Mouse (Mus musculus) splenic B cell, adult 2 months (primary cell): ENCODE measurements at regions not wholly inside any gene's neighbourhood (a gene's known extent, or its start where the extent isn't known, plus 50 kb on each side); places are given as distances from the start of the nearest gene placed in this dataset.

Source experiments
- DNase-seq: peaks from one replicate; pipeline ENCODE4 v3.0.0-alpha.2; 2011; ENCODE audit warnings: low read depth, low spot score
- H3K27me3 ChIP-seq: 2 replicates; pipeline ENCODE4 v1.6.1; 2012; ENCODE audit warnings: mild to moderate bottlenecking, low read length, moderate library complexity, mixed read lengths; ENCODE audit not compliant: control insufficient read depth, poor library complexity, insufficient read depth, severe bottlenecking
- H3K36me3 ChIP-seq: 2 replicates; pipeline ENCODE4 v1.6.1; 2012; ENCODE audit warnings: mild to moderate bottlenecking, low read length, moderate library complexity, mixed read lengths; ENCODE audit not compliant: control insufficient read depth, poor library complexity, insufficient read depth, severe bottlenecking

DNA sequence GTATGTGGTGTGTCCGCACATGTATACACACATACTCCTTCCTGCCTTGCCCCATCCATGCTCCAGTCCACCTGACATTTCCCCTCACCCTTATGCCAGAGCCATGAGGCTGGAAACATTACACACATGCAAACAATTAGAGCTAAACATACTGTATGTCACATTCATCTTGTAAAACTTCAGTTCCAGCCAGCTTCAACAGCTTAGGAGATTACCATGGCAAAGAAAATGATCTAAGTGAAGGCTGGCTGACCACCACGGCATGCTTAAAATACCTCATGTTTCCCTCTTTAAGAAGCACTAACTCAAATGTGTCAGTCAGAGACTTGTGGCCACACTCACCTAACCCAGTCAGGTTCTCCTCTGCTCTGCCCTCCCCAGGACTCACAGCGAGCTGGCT, 246.2 kb upstream of the Veph1 start:
- DNase-seq, result no peak

DNA sequence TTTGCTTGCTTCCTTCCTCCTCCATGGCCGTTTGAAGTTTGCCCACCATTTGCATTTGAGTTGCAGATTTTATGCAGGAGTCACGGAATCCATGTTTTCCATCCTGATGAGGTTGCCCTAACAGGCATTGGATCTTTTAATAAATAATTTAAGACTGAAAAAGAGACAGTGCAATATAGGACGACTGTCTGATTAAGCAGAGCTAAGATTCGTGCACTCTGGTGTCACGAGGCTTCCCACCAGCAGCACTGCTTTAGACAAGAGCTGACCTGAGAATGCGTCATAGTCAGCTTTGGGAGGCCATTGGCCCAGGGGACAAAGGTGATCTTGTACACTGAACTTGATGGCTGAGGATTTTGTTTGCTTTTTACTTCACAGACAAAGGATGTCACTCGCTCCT, 241.3 kb upstream of the Veph1 start:
- H3K36me3 ChIP-seq, result no peaks in the 10 kb centered on the region
- DNase-seq, result no peak
- no peaks in the 10 kb centered on the region for H3K27me3 ChIP-seq

More for the DNA sequence above, 246.2 kb upstream of the Veph1 start:
- no peaks in the 10 kb centered on the region for H3K36me3 ChIP-seq
- H3K27me3 ChIP-seq, result no peaks in the 10 kb centered on the region

DNA sequence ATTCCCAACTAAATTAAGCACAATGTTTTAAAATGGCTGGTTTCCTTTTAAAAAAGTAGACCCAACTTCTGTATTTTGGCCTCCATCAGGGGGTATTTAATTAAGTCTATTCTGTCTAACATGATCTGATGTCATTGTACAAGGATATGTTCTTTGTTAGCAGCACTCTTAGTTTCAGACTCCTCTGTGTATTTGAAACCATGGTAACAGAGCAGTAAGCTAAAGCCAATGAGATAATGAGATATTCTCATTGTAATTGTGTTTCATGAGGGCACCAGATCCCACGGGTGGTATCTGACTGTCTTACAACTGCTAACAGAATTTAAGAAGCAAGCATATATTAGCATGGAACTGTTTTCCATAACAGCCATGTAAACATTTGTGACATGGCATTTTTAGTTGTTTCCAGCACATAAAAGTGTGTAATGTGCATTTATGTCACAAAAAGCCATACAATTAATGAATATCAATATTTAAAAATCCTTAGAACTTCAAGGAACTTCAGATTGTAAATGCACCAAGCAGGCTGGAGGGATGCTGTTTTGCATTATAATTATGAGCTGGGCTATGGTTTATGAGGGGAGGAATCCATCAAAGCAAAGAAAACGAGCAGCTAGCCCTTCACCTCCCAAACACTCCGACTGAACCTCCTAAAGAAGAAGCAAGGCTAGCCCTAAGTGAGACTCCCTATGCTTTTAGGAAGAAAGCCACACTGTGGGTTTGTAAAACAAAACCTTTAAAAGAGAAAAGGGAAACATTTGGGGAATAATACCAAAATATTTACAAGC, 240.7 kb upstream of the Veph1 start:
- no peaks in the 10 kb centered on the region for H3K36me3 ChIP-seq
- H3K27me3 ChIP-seq, result no peaks in the 10 kb centered on the region
- DNase-seq, result no peak

DNA sequence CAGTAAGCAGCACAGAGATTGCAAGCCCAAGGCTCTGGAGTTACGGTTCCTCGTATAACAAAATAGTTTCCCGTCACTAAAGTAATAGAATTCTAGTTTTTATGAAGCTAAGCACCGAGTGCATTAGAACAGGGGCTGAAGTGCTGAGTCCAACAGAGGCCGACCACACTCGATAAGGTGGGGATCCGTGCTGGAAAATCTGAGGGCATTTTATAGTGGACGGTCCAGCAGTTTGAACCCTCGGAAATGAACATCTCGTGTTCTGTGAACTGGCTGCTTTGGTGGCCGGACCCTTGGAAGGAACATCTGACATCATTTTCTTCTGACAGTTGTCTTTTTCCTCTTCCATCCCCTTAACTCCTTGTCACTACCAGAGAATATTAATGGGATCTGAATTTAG, 240.0 kb upstream of the Veph1 start:
- Histone ChIP-seq H3K27me3 (no peaks in the 10 kb centered on the region), H3K36me3 (no peaks in the 10 kb centered on the region)
- DNase-seq, result no peak

DNA sequence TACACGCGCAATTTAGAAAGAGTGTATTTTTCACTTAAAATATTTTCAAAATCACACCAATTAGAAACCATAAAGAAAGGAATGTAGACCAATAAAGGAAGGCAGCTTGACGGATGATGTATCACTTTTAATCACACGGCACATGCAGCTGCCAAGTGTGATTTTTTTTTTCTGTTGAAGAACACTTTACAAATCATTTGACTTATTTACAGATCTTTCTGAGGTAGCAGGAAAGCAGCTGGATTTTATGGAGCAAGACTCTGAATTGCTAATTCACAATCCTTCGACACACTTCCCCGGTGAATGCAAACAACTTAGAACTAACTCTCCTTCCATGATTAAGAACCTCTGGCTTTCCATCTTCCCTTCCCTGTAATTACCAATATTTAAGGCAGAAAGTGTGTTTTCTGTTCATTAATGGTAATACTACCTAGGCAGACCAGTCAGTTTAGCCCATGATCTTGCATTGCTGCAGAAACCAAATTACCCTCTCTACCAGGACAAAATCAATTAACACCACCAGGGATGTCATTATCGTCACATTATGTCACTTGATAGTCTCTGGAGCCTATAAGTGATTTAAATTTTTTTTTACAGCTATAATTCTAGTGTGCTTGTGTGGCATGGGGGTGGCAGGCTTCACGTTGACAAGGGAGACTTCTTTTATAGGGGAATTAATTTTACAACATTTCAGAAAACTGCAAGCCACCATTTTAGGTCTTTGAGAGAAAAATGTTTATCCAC, 239.3 kb upstream of the Veph1 start:
- Histone ChIP-seq H3K27me3 (no peaks in the 10 kb centered on the region), H3K36me3 (no peaks in the 10 kb centered on the region)
- DNase-seq, result no peak

DNA sequence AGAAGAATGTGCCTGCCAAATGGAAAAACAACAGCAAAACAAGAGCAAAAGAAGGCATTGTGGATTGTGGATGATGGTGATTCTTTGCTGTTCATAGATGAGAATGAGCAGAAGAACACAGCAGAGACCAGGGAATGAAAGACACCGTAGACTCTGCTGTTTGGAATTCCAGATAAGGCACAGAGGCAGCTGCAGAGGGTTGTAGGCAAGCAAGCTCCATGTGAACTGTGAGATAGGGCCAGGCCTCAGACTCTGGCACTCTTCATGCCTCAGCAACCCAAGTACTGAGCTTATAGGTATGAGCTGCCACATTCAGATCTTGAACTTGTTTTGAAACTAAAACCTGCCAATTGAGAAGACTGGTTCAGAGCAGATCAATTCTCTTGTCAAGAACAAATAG, 223.3 kb upstream of the Veph1 start:
- DNase-seq, result no peak
- H3K36me3 ChIP-seq, result no peaks in the 10 kb centered on the region
- H3K27me3 ChIP-seq, result no peaks in the 10 kb centered on the region

DNA sequence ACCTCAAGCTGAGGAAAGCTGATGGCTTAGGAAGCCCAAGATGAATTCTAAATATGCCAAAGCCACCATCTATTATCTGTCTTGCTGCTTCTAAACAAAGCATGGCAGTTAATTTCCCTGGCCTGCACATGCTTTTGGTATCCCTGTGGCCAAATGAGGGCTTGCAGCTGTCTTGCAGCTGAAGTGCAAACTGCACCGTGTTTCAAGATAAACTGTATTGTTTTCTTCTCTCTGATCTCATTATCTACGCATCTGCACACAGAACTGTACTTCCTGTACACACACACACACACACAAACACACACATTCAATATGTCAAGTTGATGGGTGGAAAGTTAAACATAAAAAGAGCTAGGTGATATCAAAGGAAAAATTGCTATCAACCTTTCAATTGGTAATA, 221.7 kb upstream of the Veph1 start:
- no peaks in the 10 kb centered on the region for H3K36me3 ChIP-seq

DNA sequence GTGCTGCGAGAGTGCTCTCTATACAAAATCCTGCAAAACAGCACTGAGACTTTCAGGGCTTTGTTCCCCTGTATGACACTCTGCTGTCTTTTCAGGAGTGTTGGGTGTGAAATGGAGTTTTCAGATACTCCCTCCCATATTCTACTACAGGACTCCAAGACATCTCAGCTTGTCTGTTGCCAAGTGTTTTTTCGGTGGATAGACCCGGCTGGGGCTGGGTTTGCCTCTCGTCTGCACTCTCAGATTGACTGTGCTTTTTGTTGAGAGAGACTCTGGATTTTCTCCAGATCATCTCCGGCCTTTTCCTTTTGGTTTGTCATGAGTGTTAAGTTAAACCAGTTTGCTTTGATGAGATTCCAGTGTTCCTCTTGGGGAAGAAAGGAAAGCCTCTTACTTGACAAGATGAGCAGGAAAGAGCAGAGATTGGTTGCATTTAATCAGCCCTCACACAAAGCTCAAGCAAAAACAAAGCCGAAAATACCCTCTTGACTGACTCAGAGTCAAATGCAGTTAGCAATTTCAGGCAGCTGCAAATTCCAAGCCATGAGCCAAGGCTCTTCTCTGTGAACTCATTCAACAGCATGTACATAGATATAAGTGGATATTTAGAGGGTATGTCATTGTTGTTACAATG, 219.3 kb upstream of the Veph1 start:
- no peaks in the 10 kb centered on the region for H3K27me3 ChIP-seq
- no peaks in the 10 kb centered on the region for H3K36me3 ChIP-seq
- DNase-seq, result no peak

More for the DNA sequence above, 221.7 kb upstream of the Veph1 start:
- H3K27me3 ChIP-seq, result no peaks in the 10 kb centered on the region
- no peak for DNase-seq

DNA sequence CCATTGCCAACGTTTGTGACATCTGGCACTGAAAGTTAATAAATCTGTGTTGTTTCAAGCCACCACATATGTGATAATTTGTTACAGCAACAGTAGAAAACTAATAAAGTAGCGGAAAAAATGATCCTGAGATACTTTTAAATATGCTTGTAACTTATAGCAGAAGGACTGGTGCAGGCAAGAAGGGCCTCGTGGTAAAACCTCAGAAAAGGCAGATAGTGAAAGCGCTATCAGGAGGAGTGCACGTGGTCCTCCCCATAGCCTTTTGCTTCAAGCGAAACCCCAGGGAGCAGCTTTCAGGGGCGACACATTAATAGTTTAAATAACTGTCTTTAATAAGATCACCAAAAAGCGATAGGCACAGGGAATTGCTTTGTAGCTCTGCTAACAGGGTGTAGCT, 217.9 kb upstream of the Veph1 start:
- DNase-seq, result no peak
- Histone ChIP-seq H3K27me3 (no peaks in the 10 kb centered on the region), H3K36me3 (no peaks in the 10 kb centered on the region)

DNA sequence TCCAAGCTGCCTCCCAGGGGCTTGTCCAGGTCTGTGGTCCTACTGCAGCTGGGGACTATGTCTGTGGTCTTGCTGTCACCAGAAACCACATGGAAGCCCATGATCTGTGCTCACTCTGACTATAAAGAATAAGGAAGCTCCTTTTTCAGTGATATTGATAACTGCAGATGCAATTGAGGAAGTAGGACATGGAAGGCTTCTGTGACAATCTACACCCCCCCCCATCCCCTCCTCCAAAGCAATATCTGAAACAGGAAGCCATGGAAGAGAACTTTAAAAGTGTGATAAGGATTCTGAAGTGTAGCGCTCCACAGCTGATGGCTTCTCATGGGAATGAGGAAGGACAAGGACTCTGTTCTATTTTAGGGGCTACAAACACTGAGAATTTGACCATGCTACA, 215.8 kb upstream of the Veph1 start:
- no peaks in the 10 kb centered on the region for H3K27me3 ChIP-seq
- no peaks in the 10 kb centered on the region for H3K36me3 ChIP-seq
- DNase-seq, result no peak

DNA sequence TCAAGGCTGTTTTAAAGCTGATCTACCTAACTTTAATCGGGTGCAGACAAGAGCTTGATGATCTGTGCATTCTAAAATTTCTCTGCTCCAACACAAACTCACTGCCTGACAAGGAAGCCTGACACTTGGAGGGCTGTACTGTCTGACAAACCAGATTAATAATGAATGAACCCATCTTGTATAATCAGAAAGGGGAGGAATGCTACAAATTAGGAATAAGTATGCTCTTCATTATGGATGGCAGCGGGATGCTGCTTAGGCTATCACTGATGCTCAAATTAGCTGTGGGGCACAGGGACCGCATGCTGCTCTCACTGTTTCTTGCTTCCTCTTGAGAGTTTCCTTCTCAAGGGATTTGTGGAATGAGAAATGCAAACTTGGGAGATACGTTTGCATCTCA, 213.8 kb upstream of the Veph1 start:
- no peaks in the 10 kb centered on the region for H3K27me3 ChIP-seq
- DNase-seq, result no peak

DNA sequence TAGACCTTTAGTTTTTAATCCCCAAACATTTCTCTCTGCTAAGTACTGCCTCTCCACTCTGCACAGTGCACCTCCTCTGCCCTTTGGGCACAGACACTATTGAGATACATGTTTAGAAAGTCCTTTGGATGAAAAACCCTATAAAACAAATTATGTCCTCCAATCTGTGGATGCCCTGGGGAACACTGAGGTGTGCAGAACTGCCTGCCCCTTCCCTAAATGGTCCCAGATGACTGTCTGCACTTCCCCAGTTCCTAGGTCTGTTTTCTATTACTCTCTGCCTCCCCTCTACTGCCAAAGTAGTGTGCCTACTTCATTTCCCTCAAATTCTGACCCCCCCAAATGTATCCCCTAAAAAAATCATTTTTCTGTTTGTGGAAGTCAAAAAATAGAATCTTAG, 209.5 kb upstream of the Veph1 start:
- DNase-seq, result no peak
- Histone ChIP-seq H3K27me3 (no peaks in the 10 kb centered on the region), H3K36me3 (no peaks in the 10 kb centered on the region)

More for the DNA sequence above, 213.8 kb upstream of the Veph1 start:
- no peaks in the 10 kb centered on the region for H3K36me3 ChIP-seq

DNA sequence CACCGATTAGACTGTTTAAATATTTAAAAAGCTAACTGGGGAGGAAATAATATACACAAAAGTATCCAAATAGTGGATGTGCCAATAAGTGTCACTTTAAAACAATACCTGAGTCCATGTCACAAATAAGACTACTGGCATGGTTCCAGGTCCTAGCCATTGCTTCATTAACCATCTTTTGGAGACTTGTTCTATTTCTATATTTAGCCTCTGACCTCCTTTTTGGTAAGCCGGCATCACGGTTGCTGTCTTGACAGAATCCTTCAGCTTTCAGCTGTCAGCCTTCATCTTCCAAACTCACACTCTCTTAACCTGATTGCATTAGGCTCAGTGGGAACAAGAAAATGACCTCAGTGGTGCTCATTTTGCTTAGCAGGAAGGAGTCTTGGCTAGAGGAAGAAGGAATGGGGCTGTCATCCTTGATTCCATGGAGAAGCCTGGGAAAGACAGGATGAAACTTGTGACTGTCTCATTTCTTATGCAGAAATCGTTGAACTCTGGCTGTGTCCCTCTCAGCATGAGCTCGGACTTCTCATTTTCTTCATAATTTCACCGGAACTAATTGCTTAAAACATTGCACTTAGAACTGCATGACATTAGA, 208.9 kb upstream of the Veph1 start:
- DNase-seq, result no peak
- Histone ChIP-seq H3K36me3 (no peaks in the 10 kb centered on the region), H3K27me3 (no peaks in the 10 kb centered on the region)

DNA sequence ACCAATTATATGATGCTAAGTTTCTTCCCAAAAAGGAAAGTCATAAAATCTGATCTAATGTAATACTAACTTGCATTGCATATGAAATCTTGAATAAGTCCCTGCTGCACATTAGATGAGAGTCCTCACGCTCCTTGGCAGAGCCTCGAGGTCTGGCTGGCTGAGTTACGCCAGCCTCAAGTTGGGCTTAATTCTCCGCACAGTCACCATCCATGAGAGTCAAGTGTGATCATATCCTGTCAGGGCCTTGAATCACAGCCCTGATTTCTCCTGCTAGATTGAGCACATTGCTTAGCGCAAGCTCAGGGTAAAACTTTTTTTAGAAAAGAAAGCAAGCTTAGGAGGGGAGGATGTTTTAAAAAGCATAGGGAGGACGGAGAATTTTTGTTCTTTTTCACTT, 208.1 kb upstream of the Veph1 start:
- Histone ChIP-seq H3K27me3 (no peaks in the 10 kb centered on the region), H3K36me3 (no peaks in the 10 kb centered on the region)
- DNase-seq, result no peak

DNA sequence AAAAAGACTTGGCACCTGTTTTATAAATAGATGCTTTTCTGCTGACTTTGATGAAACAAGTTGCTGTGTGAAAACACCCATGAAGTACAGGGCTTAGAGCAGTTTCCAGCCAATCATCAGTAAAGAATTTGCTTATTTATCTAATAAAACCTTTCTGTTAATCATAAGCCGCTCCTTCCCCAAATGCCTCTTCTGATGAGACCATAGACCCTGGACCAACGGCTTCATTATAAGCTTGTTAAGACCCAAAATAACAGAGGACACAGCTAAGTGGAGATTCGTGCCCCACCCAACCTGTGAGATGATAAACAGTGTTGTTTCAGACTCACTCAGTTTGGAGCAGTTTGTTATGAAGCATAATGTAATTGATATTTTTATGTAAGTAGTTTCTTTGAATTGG, 207.0 kb upstream of the Veph1 start:
- no peaks in the 10 kb centered on the region for H3K36me3 ChIP-seq
- DNase-seq, result no peak
- no peaks in the 10 kb centered on the region for H3K27me3 ChIP-seq
